Mouse (Mus musculus): ENCODE data around the gene Nme2. TPM values are rescaled to one million over a fixed set of nuclear protein-coding genes. Genes with fewer than 3 reads are reported as not detected.
"Not testable (repeated sequence)": the region's sequence is repeated elsewhere in the genome, so short reads cannot be mapped to it uniquely, and the experiment has no call there.

Gene Nme2
- total RNA-seq, 1 experiment from 2014 or later, result 444 TPM

- peak; percentile 98 for DNase-seq
Measured at GRCm38 (mm10) chr11:93968005-93968847, 12.2 kb upstream of the Nme2 start, which contains the start of the genes Gm20390 and Nme1. Gene Gm20390, minus strand, starts transcription at chr11:93968293. Gene Nme1, minus strand, starts transcription at chr11:93968521.

GRCm38 (mm10) chr11:93967381-93967780 is 11.3 kb upstream of the Nme2 start:
- DNase-seq, result no peak

GRCm38 (mm10) chr11:93965391-93965790 is 9.3 kb upstream of the Nme2 start:
- DNase-seq, result no peak

GRCm38 (mm10) chr11:93963013-93963412 is 7.0 kb upstream of the Nme2 start:
- DNase-seq, result no peak

- no peak for DNase-seq
Measured at GRCm38 (mm10) chr11:93961482-93961881, 5.4 kb upstream of the Nme2 start.

- DNase-seq, result no peak
Measured at GRCm38 (mm10) chr11:93957746-93958145, 1.7 kb upstream of the Nme2 start.

GRCm38 (mm10) chr11:93957031-93957555 is 1.0 kb upstream of the Nme2 start:
- DNase-seq, result no peak

- peak; percentile 98 for DNase-seq
Measured at GRCm38 (mm10) chr11:93955256-93956150, 556 bp downstream of the Nme2 start.

GRCm38 (mm10) chr11:93954738-93955255 is 1.3 kb downstream of the Nme2 start:
- DNase-seq, result no peak

GRCm38 (mm10) chr11:93952376-93952775 is 3.7 kb downstream of the Nme2 start:
- no peak for DNase-seq

GRCm38 (mm10) chr11:93950045-93950444 is 6.0 kb downstream of the Nme2 start:
- no peak for DNase-seq

GRCm38 (mm10) chr11:93948887-93949567 is 7.0 kb downstream of the Nme2 start:
- no peak for DNase-seq

GRCm38 (mm10) chr11:93944986-93945385 is 11.1 kb downstream of the Nme2 start:
- DNase-seq, result no peak

GRCm38 (mm10) chr11:93940906-93941305 is 15.2 kb downstream of the Nme2 start:
- DNase-seq, result no peak

- no peak for DNase-seq
Measured at GRCm38 (mm10) chr11:93929106-93929505, 27.0 kb downstream of the Nme2 start.

- not testable (repeated sequence) for DNase-seq
Measured at GRCm38 (mm10) chr11:93915019-93915418, 41.0 kb downstream of the Nme2 start.

GRCm38 (mm10) chr11:93911603-93912002 is 44.5 kb downstream of the Nme2 start:
- DNase-seq, result no peak

- DNase-seq, result no peak
Measured at GRCm38 (mm10) chr11:93908829-93909228, 47.2 kb downstream of the Nme2 start.

- DNase-seq, result no peak
Measured at GRCm38 (mm10) chr11:93907839-93908238, 48.2 kb downstream of the Nme2 start.

GRCm38 (mm10) chr11:93906834-93907233 is 49.2 kb downstream of the Nme2 start:
- DNase-seq, result no peak

All from adrenal gland, postnatal 14 days (tissue).